Comparison of ENCODE assay signal across 33 mouse cellular contexts in the genomic region with DNA sequence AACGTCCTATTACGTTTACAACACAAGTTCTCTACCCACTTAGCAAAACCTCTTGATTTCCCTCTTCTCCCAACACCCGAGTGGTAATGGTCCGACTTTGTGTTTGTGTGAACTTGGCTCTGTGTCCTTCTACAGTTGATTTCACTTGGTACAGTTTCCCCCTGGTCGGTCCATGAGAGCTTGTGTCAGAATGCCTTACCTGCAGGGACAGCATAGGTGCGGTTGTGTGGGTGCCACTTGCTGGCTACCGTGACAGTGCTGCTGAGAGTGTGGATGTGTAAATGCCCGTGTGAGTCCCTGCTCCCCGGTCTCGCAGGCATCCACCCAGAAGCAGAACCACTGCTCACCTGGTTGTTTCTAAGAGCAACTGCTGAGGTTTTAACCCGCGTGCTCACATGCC.
"Had no signal": no experiment of that assay in that cellular context is flagged by ENCODE, and none has a peak within 500 bp of the region (broad histone marks: within the 10 kb centered on the region; RNA-seq: fewer than 3 reads in every experiment).

No protein-coding gene starts in this region.

- DNase-seq: heart, postnatal 10 days; heart, postnatal 14 days; heart, postnatal 4 days; kidney, adult 11 months; kidney, adult 18-20 months; kidney, adult 2 months; kidney, adult 8-10 months; kidney, adult 9 months; kidney, postnatal 10 days; kidney, postnatal 14 days; kidney, postnatal 25 days; kidney, postnatal 36 days; kidney, postnatal 4 days; layer of hippocampus, adult 9-11 months; layer of hippocampus, postnatal 36 days had no signal

- H3K9ac ChIP-seq: heart, embryonic 12.5 days; heart, embryonic 13.5 days; heart, embryonic 15.5 days; hindbrain, embryonic 12.5 days; hindbrain, embryonic 13.5 days; hindbrain, embryonic 14.5 days; hindbrain, embryonic 15.5 days; intestine, embryonic 15.5 days; kidney, embryonic 15.5 days had no signal

- ATAC-seq: hindbrain, embryonic 16.5 days; hindbrain, postnatal 0 days; inflammation-experienced regulatory T-cells, adult 6 months; intestine, embryonic 15.5 days; intestine, embryonic 16.5 days; intestine, postnatal 0 days had no signal

- H3K27ac ChIP-seq: heart, embryonic 13.5 days; heart, embryonic 15.5 days; hindbrain, embryonic 10.5 days; hindbrain, embryonic 12.5 days; hindbrain, embryonic 13.5 days; hindbrain, embryonic 14.5 days; hindbrain, embryonic 15.5 days; hindbrain, postnatal 0 days; intestine, embryonic 15.5 days; kidney, embryonic 15.5 days; kidney, postnatal 0 days; layer of hippocampus, adult 2 months; left cerebral cortex, adult 2 months had no signal

- H3K4me2 ChIP-seq: heart, embryonic 12.5 days; heart, embryonic 13.5 days; heart, embryonic 15.5 days; hindbrain, embryonic 12.5 days; hindbrain, embryonic 13.5 days; hindbrain, embryonic 14.5 days; hindbrain, embryonic 15.5 days; intestine, embryonic 15.5 days; kidney, embryonic 15.5 days had no signal

- H3K9me3 ChIP-seq: heart, embryonic 12.5 days; heart, embryonic 13.5 days; heart, embryonic 15.5 days; hindbrain, embryonic 10.5 days; hindbrain, embryonic 12.5 days; hindbrain, embryonic 13.5 days; hindbrain, embryonic 15.5 days; intestine, embryonic 15.5 days; kidney, embryonic 15.5 days had no signal

- H3K36me3 ChIP-seq: heart, embryonic 12.5 days; heart, embryonic 13.5 days; heart, embryonic 15.5 days; hindbrain, embryonic 10.5 days; hindbrain, embryonic 12.5 days; hindbrain, embryonic 13.5 days; hindbrain, embryonic 15.5 days; intestine, embryonic 15.5 days; kidney, embryonic 15.5 days had no signal

- H3K4me1 ChIP-seq: heart, embryonic 12.5 days; heart, embryonic 13.5 days; heart, embryonic 15.5 days; hindbrain, embryonic 10.5 days; hindbrain, embryonic 12.5 days; hindbrain, embryonic 13.5 days; hindbrain, embryonic 15.5 days; intestine, embryonic 15.5 days; kidney, embryonic 15.5 days had no signal

- H3K4me3 ChIP-seq: heart, embryonic 12.5 days; heart, embryonic 13.5 days; heart, embryonic 15.5 days; hindbrain, embryonic 10.5 days; hindbrain, embryonic 12.5 days; hindbrain, embryonic 13.5 days; hindbrain, embryonic 15.5 days; intestine, embryonic 15.5 days; kidney, embryonic 15.5 days; layer of hippocampus, adult 2 months; left cerebral cortex, adult 2 months had no signal

- H3K27me3 ChIP-seq: heart, embryonic 12.5 days; heart, embryonic 13.5 days; heart, embryonic 15.5 days; hindbrain, embryonic 12.5 days; hindbrain, embryonic 13.5 days; hindbrain, embryonic 15.5 days; intestine, embryonic 15.5 days; kidney, embryonic 15.5 days had no signal
